Mouse (Mus musculus): ENCODE data around the gene Wdr46. TPM values are rescaled to one million over a fixed set of nuclear protein-coding genes. Genes with fewer than 3 reads are reported as not detected.

Wdr46 gene
- total and polyA plus RNA-seq, 3 experiments, result 39.8 to 72.4 (median 49.7) TPM

DNA sequence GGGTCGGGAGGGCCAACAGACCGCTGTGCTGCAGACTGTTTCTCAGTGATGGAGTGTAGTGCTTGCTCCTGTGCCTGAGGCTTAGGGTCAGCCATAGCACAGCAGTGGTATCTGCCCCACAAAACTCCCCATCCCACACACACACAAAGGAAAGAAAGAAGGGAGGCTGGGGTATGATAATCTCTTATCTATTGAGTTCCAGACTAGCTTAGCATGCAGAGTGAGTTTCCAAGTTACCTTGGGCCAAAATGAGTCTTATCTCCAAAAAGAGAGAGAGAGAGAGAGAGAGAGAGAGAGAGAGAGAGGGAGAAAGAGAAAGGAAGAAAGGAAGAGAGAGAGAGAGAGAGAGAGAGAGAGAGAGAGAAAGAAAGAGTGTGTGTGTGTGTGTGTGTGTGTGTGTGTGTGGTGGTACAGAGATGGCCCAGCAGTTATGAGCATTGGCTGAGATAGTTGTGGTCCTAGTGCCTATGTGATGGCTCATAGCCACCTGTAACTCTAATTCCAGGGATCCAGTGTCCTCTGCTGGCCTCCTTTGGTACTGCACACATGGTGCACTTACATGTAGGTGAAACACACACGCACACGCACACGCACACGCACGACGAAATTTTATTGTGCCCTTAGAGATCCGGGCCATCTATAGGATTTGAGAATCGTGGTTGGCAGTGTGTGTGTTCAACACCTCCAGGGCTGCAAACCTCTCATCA, 15.7 kb upstream of the Wdr46 start (continued):
- TF ChIP-seq KAT2A (IDR thresholded peaks at IDR 0.05; ENCODE audit: insufficient replicate concordance, low read length), result no peak
- no peak for TF ChIP-seq E2F4 (IDR thresholded peaks at IDR 0.05; ENCODE audit: insufficient replicate concordance, low read depth, low read length)
- TF ChIP-seq ZMIZ1 (IDR thresholded peaks at IDR 0.05; ENCODE audit: low read depth, low read length), result no peak
- TF ChIP-seq ELF1 (IDR thresholded peaks at IDR 0.05; ENCODE audit: low read depth, low read length), result no peak
- no peak for TF ChIP-seq MYC (IDR thresholded peaks at IDR 0.05; ENCODE audit: low read depth, low read length)
- no peak for TF ChIP-seq JUND (conservative IDR thresholded peaks at IDR 0.05; ENCODE audit: low read depth, low read length)
- no peak for TF ChIP-seq MEF2A (IDR thresholded peaks at IDR 0.05; ENCODE audit: borderline replicate concordance, low read depth, low read length)
- TF ChIP-seq NRF1 (IDR thresholded peaks at IDR 0.05; ENCODE audit: low read depth, low read length), result no peak
- TF ChIP-seq CHD1 (IDR thresholded peaks at IDR 0.05; ENCODE audit: low read depth, low read length), result no peak

DNA sequence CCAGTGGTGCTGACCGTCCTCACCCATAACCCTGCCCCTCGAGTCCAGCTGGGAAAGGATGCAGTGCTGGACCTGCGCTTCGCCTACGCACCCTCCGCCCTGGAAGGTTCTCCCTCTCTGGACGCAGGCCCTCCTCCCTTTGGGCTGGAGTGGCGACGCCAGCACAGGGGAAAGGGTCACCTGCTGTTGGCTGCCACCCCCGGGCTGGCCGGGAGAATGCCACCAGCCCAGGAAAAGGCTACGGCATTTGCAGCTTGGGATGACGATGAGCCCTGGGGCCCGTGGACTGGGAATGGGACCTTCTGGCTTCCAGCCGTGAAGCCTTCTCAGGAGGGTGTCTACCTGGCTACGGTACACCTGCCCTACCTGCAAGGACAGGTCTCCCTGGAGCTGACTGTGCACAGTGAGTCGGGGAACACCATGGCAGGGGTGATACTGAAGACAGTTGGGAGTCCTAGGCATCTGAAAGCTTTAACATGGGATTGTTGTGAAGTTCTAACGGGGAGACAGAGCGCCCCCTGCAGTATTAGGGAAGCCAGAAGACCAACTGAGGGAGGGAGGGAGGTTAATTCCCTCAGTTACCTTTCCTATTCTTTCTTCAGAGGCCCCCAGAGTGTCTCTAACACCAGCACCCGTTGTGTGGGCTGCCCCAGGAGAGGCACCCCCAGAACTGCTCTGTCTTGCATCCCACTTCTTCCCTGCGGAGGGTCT, 14.9 kb upstream of the Wdr46 start:
- peaks cover 61 to 78% of the 10 kb centered on the region in 2 experiments for H3K36me3 ChIP-seq (replicated peaks in 1 of 2; ENCODE audit: control insufficient read depth in 1 of 2, insufficient read depth in 1 of 2, low read length in 1 of 2)
- no peak overlapping the region for H3K9ac ChIP-seq (ENCODE audit: insufficient read depth, low read depth)
- H3K79me2 ChIP-seq (replicated peaks; ENCODE audit: control insufficient read depth, extremely low read depth, insufficient read depth, poor library complexity, severe bottlenecking), result peaks cover 24% of the 10 kb centered on the region
- H3K4me3 ChIP-seq (replicated peaks in 1 of 3; ENCODE audit: low read depth in 2 of 3, low read length in 2 of 3, poor library complexity in 1 of 3), result no peak overlapping the region
- peaks cover 5 to 24% of the 10 kb centered on the region in 2 experiments; a peak in 3 of 4 replicates for H3K4me1 ChIP-seq (ENCODE audit: control insufficient read depth in 1 of 2, insufficient read depth in 2 of 2)
- DNase-seq (ENCODE audit: extremely low read depth), result no peak
- H3K27ac ChIP-seq (ENCODE audit: insufficient read depth, low read depth), result no peak overlapping the region
- H3K4me2 ChIP-seq (ENCODE audit: insufficient read depth, low read depth, poor library complexity, severe bottlenecking), result no peak overlapping the region
- in situ Hi-C loops (cut with MboI; ENCODE audit: low pct_ligation_motif_present, low pct_unique_long_range_greater_than_20kb, low sequenced_read_pairs) (no loop called here), dilution Hi-C loops (cut with MboI; ENCODE audit: extremely low pct_ligation_motif_present, extremely low pct_unique_long_range_greater_than_20kb, low sequenced_read_pairs) (no loop called here)
- peaks cover 3% of the 10 kb centered on the region for H3K9me3 ChIP-seq (replicated peaks; ENCODE audit: low read length)
- H3K27me3 ChIP-seq (replicated peaks), result no peaks in the 10 kb centered on the region
- TF ChIP-seq CTCF (conservative IDR thresholded peaks at IDR 0.05 in 1 of 2, IDR thresholded peaks at IDR 0.05 in 1 of 2; ENCODE audit: low read depth in 2 of 2, low read length in 2 of 2), result peak in 1 of 2 experiments; percentile 37; a peak in 2 of 4 replicates
- no peak for TF ChIP-seq ZNF384 (IDR thresholded peaks at IDR 0.05; ENCODE audit: low read depth, low read length)

DNA sequence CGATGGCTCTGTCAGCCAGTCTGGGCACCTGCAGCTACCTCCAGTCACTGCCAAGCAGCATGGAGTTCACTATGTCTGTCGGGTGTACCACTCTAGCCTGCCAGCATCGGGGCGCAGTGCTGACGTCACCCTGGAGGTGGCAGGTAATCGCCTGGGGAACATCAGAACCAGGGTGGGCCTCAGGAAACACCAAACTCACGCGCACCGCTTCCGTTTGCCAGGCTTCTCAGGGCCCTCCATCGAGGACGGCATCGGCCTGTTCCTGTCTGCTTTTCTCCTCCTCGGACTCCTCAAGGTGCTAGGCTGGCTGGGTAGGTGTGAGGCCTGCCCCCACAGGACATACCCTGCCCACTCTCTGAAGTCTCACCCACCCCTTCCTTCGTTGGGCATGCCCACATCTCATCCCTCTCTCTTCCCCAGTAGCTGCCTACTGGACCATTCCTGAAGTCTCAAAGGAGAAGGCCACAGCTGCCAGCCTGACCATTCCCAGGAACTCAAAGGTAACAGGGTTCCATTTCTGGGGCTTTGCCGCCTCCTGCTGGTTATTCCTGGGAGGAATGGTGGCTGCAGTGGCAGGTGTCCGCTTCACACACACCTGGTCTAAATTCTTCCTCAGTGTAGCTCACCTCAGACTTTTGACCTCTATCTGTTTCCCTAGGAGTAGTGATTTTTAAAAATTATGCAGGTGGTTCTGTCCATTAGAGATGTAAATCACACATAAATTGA, 14.1 kb upstream of the Wdr46 start:
- H3K9ac ChIP-seq (ENCODE audit: insufficient read depth, low read depth), result no peak overlapping the region
- no peak overlapping the region for H3K4me3 ChIP-seq (replicated peaks in 1 of 3; ENCODE audit: low read depth in 2 of 3, low read length in 2 of 3, poor library complexity in 1 of 3)
- H3K4me2 ChIP-seq (ENCODE audit: insufficient read depth, low read depth, poor library complexity, severe bottlenecking), result no peak overlapping the region
- no peak for TF ChIP-seq MEF2A (IDR thresholded peaks at IDR 0.05; ENCODE audit: borderline replicate concordance, low read depth, low read length)
- peak; percentile 59 for TF ChIP-seq RAD21 (IDR thresholded peaks at IDR 0.05; ENCODE audit: low read depth, low read length)
- TF ChIP-seq CTCF (conservative IDR thresholded peaks at IDR 0.05 in 1 of 2, IDR thresholded peaks at IDR 0.05 in 1 of 2; ENCODE audit: low read depth in 2 of 2, low read length in 2 of 2), result peak in 1 of 2 experiments; percentile 61; a peak in 2 of 4 replicates
- no peak for TF ChIP-seq PAX5 (IDR thresholded peaks at IDR 0.05; ENCODE audit: low read length)
- peak; percentile 47 for TF ChIP-seq SMC3 (IDR thresholded peaks at IDR 0.05; ENCODE audit: low read depth, low read length)
- no peaks in the 10 kb centered on the region for H3K27me3 ChIP-seq (replicated peaks)
- peaks cover 6 to 21% of the 10 kb centered on the region in 2 experiments for H3K4me1 ChIP-seq (ENCODE audit: control insufficient read depth in 1 of 2, insufficient read depth in 2 of 2)
- dilution Hi-C loops (cut with MboI; ENCODE audit: extremely low pct_ligation_motif_present, extremely low pct_unique_long_range_greater_than_20kb, low sequenced_read_pairs), result no loop called here
- H3K36me3 ChIP-seq (replicated peaks in 1 of 2; ENCODE audit: control insufficient read depth in 1 of 2, insufficient read depth in 1 of 2, low read length in 1 of 2), result peaks cover 60 to 72% of the 10 kb centered on the region in 2 experiments
- in situ Hi-C loops (cut with MboI; ENCODE audit: low pct_ligation_motif_present, low pct_unique_long_range_greater_than_20kb, low sequenced_read_pairs), result no loop called here
- H3K27ac ChIP-seq (ENCODE audit: insufficient read depth, low read depth), result no peak overlapping the region
- H3K9me3 ChIP-seq (replicated peaks; ENCODE audit: low read length), result peaks cover 3% of the 10 kb centered on the region
- DNase-seq (ENCODE audit: extremely low read depth), result no peak
- H3K79me2 ChIP-seq (replicated peaks; ENCODE audit: control insufficient read depth, extremely low read depth, insufficient read depth, poor library complexity, severe bottlenecking), result peaks cover 16% of the 10 kb centered on the region
